Mouse (Mus musculus) heart, postnatal 0 days (tissue): Measurements from ENCODE around the gene Acat1.

Experiments used
- CTCF ChIP-seq: IDR thresholded peaks from 2 replicates; pipeline ENCODE4 v1.5.1; 2016; ENCODE audit warnings: antibody characterized with exemption, control low read depth, low read depth
- EP300 ChIP-seq: IDR thresholded peaks from 2 replicates; pipeline ENCODE4 v1.6.1; 2016; ENCODE audit warnings: antibody characterized with exemption, low read depth

DNA sequence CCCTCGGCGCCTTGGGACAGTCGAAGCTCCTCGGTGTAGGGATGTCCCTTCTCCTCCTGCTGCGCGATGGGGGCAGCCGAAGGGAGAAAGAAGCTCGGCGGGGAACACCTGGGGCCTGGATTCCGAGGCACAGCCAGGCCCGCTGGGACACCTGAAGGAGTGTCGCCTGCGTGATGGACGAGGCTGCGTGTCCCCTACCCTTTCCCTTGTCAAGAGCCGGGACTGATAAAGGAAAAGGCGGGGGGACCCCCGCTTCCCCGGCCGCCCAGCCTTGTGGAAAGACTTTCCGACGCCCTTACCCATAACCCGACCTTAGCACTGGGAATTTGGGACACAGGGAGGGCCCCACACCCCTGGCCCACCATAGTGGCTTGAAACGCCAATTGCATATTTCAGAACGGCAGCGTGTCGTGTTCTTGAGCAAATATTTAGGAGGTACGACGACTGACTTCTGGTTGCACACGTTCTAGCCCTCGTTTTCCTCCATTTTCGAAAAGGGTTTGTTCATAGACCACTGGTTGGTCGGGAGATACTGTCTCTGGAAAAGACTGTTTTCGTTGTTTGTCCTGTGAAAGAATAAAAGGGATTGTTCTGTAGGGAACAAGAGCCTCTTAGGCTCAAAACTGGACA is 72.7 kb downstream of the Acat1 start:
- TF ChIP-seq EP300 (no peak), CTCF (no peak)
